Mouse (Mus musculus) small intestine, adult 2 months (tissue): ENCODE results near the gene Adamts14.

ENCODE experiments used
- CTCF ChIP-seq: fragments of 200-500 bp; IDR thresholded peaks from 2 replicates; pipeline ENCODE4 v1.5.1; 2012; ENCODE audit warnings: low read depth, mild to moderate bottlenecking, control low read depth, inconsistent platforms, low read length, moderate library complexity, mixed read lengths; ENCODE audit not compliant: insufficient replicate concordance, insufficient read length; ENCODE audit errors: extremely low read depth
- POLR2A ChIP-seq: fragments of 200-500 bp; IDR thresholded peaks from 2 replicates; pipeline ENCODE4 v1.6.1; 2012; ENCODE audit warnings: low read depth, mild to moderate bottlenecking, control low read depth, inconsistent platforms, low read length, moderate library complexity

DNA sequence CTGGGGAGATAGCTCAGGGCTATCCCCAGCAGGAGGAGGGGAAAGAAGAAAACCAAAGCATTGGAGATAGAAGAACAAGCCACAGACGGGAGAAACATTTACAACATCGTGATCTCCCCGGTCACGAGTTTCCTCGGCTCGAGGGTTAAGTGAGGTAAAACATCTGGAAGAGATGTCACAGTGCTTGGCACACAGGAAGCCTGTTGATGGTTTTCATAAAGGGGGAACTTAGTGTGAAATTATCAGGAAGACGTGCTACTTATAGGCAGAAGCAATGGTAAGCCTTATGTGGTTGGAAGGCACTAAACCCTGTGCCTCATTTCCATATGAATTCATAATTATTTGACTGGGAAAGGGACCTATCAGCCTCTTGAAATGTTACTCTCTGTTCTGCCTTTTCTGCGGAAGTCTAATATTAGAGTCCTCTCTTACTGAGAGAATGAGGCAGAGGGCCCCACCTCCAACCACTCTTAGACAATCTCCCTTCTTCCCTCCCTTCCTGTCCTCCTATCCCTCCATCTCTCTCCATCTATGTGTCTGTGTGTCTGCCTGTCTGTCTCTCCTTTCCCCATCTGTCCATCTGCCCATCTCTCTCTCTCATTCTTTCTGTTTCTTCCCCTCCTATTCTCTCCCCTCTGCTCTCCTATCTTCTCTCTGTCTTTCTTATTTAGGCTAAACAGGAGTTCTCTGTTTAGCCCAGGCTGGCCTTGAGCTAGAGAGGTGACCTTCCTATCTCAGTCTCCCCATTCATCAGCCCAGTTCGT lies 105.7 kb downstream of the Adamts14 start:
- TF ChIP-seq CTCF, result no peak
- TF ChIP-seq POLR2A, result no peak
